Mouse (Mus musculus): ENCODE results near the gene Trim24. TPM values are rescaled to one million over a fixed set of nuclear protein-coding genes. Genes with fewer than 3 reads are reported as not detected.

Gene Trim24
- polyA plus RNA-seq, 1 experiment from 2014 or later, result 6.0 TPM

DNA sequence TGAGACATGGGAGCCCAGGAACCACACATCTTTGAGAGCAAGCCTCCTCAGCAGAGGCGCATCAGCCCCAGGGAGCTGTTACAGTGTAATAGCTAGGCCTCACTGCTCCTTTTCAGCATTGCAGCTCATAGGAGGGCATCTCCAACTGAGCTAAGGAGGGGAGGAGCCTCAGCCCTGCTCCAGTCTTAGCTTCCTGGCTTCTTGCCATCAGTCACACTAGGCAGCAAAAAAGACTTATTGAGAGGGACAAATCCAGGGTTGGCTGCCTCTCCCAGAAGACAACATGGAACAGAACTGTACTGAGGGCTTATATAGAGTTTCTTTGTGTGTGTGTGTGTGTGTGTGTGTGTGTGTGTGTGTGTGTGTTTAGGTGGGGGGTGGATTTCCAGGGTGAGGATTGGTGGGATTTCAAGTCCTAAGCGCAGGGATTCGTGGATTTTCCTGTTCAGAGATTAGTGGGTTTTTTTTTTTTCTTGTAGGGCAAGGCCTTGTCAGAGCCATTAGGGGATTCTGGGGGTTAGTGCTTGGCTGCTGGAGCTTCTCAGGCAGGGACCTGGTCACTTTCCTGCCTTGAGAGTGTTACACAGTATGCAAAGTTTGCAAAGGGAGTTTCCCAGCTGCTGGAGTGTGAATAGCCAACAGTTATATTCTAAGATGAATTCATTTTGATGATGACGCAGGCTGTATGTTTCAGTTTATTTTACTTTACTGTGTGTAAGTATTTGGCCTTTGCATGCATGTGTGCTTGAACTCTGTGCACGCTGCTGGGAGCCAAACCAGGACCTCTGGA, 25.2 kb downstream of the Trim24 start:
- Histone ChIP-seq H3K27ac (ENCODE audit: low read length) (no peak overlapping the region; the same call in 1 of the 2 replicates), H3K4me1 (ENCODE audit: control insufficient read depth, insufficient read depth, low read length) (peaks cover 8% of the 10 kb centered on the region; the same call in 1 of the 2 replicates), H3K27me3 (replicated peaks; ENCODE audit: control insufficient read depth, insufficient read depth, low read length) (no peaks in the 10 kb centered on the region), H3K9ac (ENCODE audit: low read depth, low read length) (no peak overlapping the region), H3K4me2 (ENCODE audit: low read depth, low read length) (no peak overlapping the region), H3K4me3 (ENCODE audit: low read length) (no peak overlapping the region), H3K36me3 (ENCODE audit: control insufficient read depth, insufficient read depth, low read length) (no peaks in the 10 kb centered on the region), H3K9me3 (ENCODE audit: control insufficient read depth, low read length) (no peaks in the 10 kb centered on the region; the same call in 1 of the 2 replicates)
- 75% methylated on average over 5 of the region's 5 CpGs for WGBS
- ATAC-seq, result peak; percentile 63

DNA sequence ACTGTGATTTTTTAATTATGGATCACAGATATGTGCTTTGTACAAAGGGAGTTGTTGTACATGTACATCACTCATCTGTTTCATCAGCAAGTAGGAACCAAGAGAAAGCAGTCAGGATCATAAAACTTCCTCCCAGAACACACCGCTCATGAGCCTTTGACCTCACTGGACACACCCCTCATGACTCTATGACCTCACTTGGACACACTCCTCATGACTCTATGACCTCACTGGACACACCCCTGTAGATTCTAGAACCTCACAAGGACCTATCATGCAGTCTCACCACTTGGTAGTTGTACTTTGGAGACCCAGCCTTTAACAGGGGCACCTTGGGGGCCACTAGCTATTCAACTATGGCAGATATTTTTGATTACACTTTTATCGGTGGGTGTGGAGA, 29.6 kb downstream of the Trim24 start:
- 0 out of 2 replicates have a peak, but pooled peaks cover 3% of the 10 kb centered on the region for H3K36me3 ChIP-seq (ENCODE audit: control insufficient read depth, insufficient read depth, low read length)
- 97% methylated on average over 2 of the region's 2 CpGs for WGBS
- H3K27me3 ChIP-seq (replicated peaks; ENCODE audit: control insufficient read depth, insufficient read depth, low read length), result no peaks in the 10 kb centered on the region
- no peak overlapping the region for H3K4me3 ChIP-seq (ENCODE audit: low read length)
- H3K9me3 ChIP-seq (ENCODE audit: control insufficient read depth, low read length), result no peaks in the 10 kb centered on the region
- H3K9ac ChIP-seq (ENCODE audit: low read depth, low read length), result no peak overlapping the region
- ATAC-seq, result no peak
- no peak overlapping the region for H3K4me2 ChIP-seq (ENCODE audit: low read depth, low read length)
- peaks cover 8% of the 10 kb centered on the region; the same call in 1 of the 2 replicates for H3K4me1 ChIP-seq (ENCODE audit: control insufficient read depth, insufficient read depth, low read length)
- H3K27ac ChIP-seq (ENCODE audit: low read length), result no peak overlapping the region

DNA sequence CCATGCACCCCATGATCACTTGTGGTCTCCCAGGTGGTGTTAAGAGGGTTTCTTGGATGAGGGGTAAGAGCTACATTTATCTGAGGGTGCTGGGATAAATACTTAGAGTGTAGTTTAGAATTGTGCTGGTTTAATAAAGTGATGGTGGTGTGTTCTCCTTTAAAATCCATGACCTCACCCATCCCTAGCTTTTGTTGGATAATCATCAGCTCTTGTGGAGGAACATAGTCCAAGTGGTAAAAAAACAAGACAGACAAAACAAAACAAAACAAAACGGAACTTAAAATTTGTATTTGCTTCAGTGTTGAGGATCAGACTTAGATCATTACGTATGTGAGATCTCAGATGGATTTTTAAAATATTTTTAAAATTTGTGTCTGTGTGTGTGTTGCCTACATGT, 31.2 kb downstream of the Trim24 start:
- H3K9ac ChIP-seq (ENCODE audit: low read depth, low read length), result no peak overlapping the region
- no peaks in the 10 kb centered on the region for H3K9me3 ChIP-seq (ENCODE audit: control insufficient read depth, low read length)
- H3K27ac ChIP-seq (ENCODE audit: low read length), result no peak overlapping the region
- no peak overlapping the region for H3K4me2 ChIP-seq (ENCODE audit: low read depth, low read length)
- H3K4me1 ChIP-seq (ENCODE audit: control insufficient read depth, insufficient read depth, low read length), result no peaks in the 10 kb centered on the region
- peaks cover 3% of the 10 kb centered on the region; the same call in 1 of the 2 replicates for H3K36me3 ChIP-seq (ENCODE audit: control insufficient read depth, insufficient read depth, low read length)
- H3K27me3 ChIP-seq (replicated peaks; ENCODE audit: control insufficient read depth, insufficient read depth, low read length), result no peaks in the 10 kb centered on the region
- WGBS, result 91% methylated on average over 2 of the region's 2 CpGs
- no peak overlapping the region for H3K4me3 ChIP-seq (ENCODE audit: low read length)
- ATAC-seq, result no peak

DNA sequence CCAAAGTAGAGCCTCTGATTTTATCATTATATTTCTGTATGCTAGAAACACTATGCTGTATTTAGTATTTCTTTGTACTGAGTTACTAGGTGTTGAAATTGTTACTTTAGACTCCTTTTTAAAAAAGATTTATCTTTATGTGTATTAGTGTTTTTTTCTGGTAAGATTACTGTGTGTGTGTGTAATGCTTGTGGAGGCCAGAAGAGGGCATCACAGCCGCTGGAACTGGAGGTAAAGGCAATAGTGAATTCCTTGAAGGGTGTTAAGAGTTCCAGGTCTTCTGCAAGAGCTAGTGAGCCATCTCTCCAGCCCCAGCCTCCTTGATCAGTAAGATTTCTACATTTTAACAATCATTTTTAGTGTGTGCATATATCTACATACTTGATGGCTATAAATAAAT, 33.2 kb downstream of the Trim24 start:
- no peak overlapping the region for H3K9ac ChIP-seq (ENCODE audit: low read depth, low read length)
- H3K4me3 ChIP-seq (ENCODE audit: low read length), result no peak overlapping the region
- H3K4me2 ChIP-seq (ENCODE audit: low read depth, low read length), result no peak overlapping the region
- no peaks in the 10 kb centered on the region for H3K4me1 ChIP-seq (ENCODE audit: control insufficient read depth, insufficient read depth, low read length)
- H3K36me3 ChIP-seq (ENCODE audit: control insufficient read depth, insufficient read depth, low read length), result peaks cover 3% of the 10 kb centered on the region; the same call in 1 of the 2 replicates
- 69% methylated on average over 1 of the region's 1 CpGs for WGBS
- no peaks in the 10 kb centered on the region for H3K9me3 ChIP-seq (ENCODE audit: control insufficient read depth, low read length)
- H3K27ac ChIP-seq (ENCODE audit: low read length), result no peak overlapping the region
- ATAC-seq, result no peak
- no peaks in the 10 kb centered on the region for H3K27me3 ChIP-seq (replicated peaks; ENCODE audit: control insufficient read depth, insufficient read depth, low read length)

DNA sequence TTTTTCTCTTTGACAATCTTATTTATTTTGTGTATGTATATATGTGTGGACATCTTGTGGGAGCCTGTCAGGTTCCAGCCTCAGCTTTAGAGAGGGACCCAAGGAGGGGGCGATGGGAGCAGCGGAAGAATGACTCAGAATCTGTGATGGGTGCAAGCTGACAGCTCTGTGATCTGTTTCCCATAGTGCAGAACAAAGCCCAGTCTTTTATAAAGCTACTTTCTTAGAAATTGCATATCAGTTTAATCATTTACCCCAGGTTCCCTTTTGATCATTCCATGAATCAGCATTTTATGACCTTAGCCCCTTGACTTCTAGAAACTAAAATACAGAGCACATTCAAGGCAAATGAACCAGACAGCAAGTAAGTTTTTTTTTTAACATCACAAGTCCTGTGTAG, 42.9 kb downstream of the Trim24 start:
- Histone ChIP-seq H3K27me3 (replicated peaks; ENCODE audit: control insufficient read depth, insufficient read depth, low read length) (no peaks in the 10 kb centered on the region), H3K4me1 (ENCODE audit: control insufficient read depth, insufficient read depth, low read length) (no peaks in the 10 kb centered on the region), H3K36me3 (ENCODE audit: control insufficient read depth, insufficient read depth, low read length) (peaks cover 13% of the 10 kb centered on the region), H3K9ac (ENCODE audit: low read depth, low read length) (no peak overlapping the region), H3K4me3 (ENCODE audit: low read length) (no peak overlapping the region), H3K27ac (ENCODE audit: low read length) (no peak overlapping the region), H3K9me3 (ENCODE audit: control insufficient read depth, low read length) (no peaks in the 10 kb centered on the region), H3K4me2 (ENCODE audit: low read depth, low read length) (no peak overlapping the region)
- WGBS, result 61% methylated on average over 2 of the region's 2 CpGs
- peak; percentile 82 for ATAC-seq

DNA sequence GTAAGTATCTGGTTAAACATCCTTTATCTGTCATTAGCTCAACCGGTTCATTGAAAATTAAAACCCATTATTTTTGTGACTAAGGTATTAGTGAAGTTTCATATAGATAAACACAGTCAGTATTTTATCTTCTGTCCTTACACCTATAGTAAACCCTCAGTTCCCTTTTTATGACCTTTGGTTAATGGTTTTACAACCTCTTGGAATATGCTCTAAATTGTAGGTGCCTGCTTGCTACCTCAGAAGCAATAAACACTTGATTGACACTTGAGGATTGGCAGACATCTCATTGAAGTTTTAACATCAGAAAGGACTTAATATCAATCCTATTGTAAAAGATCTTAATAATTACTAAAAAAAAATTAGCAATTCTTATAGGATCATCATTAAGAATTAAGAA, 54.5 kb downstream of the Trim24 start:
- 44% methylated on average over 1 of the region's 1 CpGs for WGBS
- H3K27me3 ChIP-seq (replicated peaks; ENCODE audit: control insufficient read depth, insufficient read depth, low read length), result no peaks in the 10 kb centered on the region
- H3K36me3 ChIP-seq (ENCODE audit: control insufficient read depth, insufficient read depth, low read length), result peaks cover 9% of the 10 kb centered on the region
- no peak overlapping the region for H3K4me3 ChIP-seq (ENCODE audit: low read length)
- H3K27ac ChIP-seq (ENCODE audit: low read length), result no peak overlapping the region
- no peaks in the 10 kb centered on the region for H3K4me1 ChIP-seq (ENCODE audit: control insufficient read depth, insufficient read depth, low read length)
- no peak overlapping the region for H3K4me2 ChIP-seq (ENCODE audit: low read depth, low read length)
- no peaks in the 10 kb centered on the region for H3K9me3 ChIP-seq (ENCODE audit: control insufficient read depth, low read length)
- no peak overlapping the region for H3K9ac ChIP-seq (ENCODE audit: low read depth, low read length)
- peak; percentile 70 for ATAC-seq

DNA sequence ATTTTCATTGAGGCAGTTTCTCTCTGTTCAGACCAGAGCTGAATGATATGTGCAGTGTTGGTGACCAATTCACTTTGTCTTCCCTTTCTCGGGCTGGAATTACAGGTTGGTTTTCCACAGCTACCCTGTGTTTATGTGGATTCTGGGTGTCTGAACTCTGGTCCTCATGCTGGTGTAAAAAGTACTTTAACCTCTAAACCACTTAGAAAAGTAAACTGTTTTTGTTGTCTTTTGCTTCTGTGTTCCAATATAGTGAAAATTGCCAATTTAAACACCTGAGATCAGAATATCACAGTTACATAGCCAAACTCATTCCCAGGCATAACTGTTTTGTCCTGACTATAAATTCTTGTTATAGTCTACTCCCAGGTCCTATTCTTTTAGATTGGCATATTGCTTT, 56.1 kb downstream of the Trim24 start:
- Histone ChIP-seq H3K9me3 (ENCODE audit: control insufficient read depth, low read length) (no peaks in the 10 kb centered on the region), H3K36me3 (ENCODE audit: control insufficient read depth, insufficient read depth, low read length) (peaks cover 11% of the 10 kb centered on the region), H3K9ac (ENCODE audit: low read depth, low read length) (no peak overlapping the region), H3K4me3 (ENCODE audit: low read length) (no peak overlapping the region), H3K27me3 (replicated peaks; ENCODE audit: control insufficient read depth, insufficient read depth, low read length) (no peaks in the 10 kb centered on the region), H3K4me2 (ENCODE audit: low read depth, low read length) (no peak overlapping the region), H3K4me1 (ENCODE audit: control insufficient read depth, insufficient read depth, low read length) (no peaks in the 10 kb centered on the region), H3K27ac (ENCODE audit: low read length) (no peak overlapping the region)
- ATAC-seq, result no peak
- whole genome bisulfite sequencing, result 86% methylated on average over 1 of the region's 1 CpGs

DNA sequence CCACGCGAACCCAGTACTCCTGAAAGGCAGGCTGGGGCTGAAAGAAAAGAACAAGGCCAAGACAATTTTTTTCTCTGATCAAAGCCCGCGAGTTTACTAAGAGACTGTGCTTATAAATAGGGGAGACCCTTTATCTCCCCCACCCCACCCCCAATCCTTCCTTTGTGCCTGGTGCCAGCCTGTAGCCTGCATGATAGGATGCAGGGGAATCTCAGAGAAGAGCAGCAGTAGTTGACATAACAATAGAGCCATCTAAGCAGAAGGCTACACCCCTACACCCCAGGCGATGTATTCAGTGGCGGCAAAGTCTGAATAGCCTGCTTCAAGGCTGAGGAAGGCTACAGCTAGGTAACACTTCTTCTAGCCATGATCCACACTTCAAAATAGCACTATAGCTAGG, 65.9 kb downstream of the Trim24 start:
- WGBS, result 69% methylated on average over 6 of the region's 6 CpGs
- no peak for ATAC-seq
- H3K27me3 ChIP-seq (replicated peaks; ENCODE audit: control insufficient read depth, insufficient read depth, low read length), result no peaks in the 10 kb centered on the region

DNA sequence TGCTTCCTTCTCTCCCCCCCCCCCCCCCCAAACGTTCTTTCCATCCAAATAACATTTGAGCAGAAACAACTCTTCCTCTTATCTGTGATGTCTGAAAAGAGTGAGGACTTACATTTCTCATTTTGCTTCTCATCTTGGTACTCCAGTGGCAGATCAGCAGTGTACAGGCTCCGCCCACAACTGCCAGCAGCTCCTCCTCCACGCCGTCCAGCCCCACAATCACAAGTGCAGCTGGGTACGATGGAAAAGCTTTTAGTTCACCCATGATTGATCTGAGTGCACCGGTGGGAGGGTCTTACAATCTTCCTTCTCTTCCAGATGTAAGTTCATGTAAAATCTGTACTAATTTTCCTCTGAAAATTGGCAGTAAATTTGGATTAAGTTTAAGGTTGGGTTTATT, 80.7 kb downstream of the Trim24 start:
- no peak overlapping the region for H3K9ac ChIP-seq (ENCODE audit: low read depth, low read length)
- no peaks in the 10 kb centered on the region; the same call in 1 of the 2 replicates for H3K36me3 ChIP-seq (ENCODE audit: control insufficient read depth, insufficient read depth, low read length)
- no peaks in the 10 kb centered on the region for H3K4me1 ChIP-seq (ENCODE audit: control insufficient read depth, insufficient read depth, low read length)
- H3K9me3 ChIP-seq (ENCODE audit: control insufficient read depth, low read length), result no peaks in the 10 kb centered on the region
- 87% methylated on average over 6 of the region's 6 CpGs for WGBS
- no peak for ATAC-seq
- H3K4me3 ChIP-seq (ENCODE audit: low read length), result no peak overlapping the region
- H3K27ac ChIP-seq (ENCODE audit: low read length), result no peak overlapping the region
- no peaks in the 10 kb centered on the region for H3K27me3 ChIP-seq (replicated peaks; ENCODE audit: control insufficient read depth, insufficient read depth, low read length)
- no peak overlapping the region for H3K4me2 ChIP-seq (ENCODE audit: low read depth, low read length)

More for the DNA sequence above, 65.9 kb downstream of the Trim24 start:
- Histone ChIP-seq H3K4me3 (ENCODE audit: low read length) (no peak overlapping the region), H3K4me2 (ENCODE audit: low read depth, low read length) (no peak overlapping the region), H3K9ac (ENCODE audit: low read depth, low read length) (no peak overlapping the region), H3K27ac (ENCODE audit: low read length) (no peak overlapping the region), H3K36me3 (ENCODE audit: control insufficient read depth, insufficient read depth, low read length) (peaks cover 1% of the 10 kb centered on the region; the same call in 1 of the 2 replicates), H3K4me1 (ENCODE audit: control insufficient read depth, insufficient read depth, low read length) (no peaks in the 10 kb centered on the region), H3K9me3 (ENCODE audit: control insufficient read depth, low read length) (no peaks in the 10 kb centered on the region)
